Mouse (Mus musculus) midbrain, embryonic 11.5 days (tissue): ENCODE data around the gene Snx9. TPM values are rescaled to one million over a fixed set of nuclear protein-coding genes. Genes with fewer than 3 reads are reported as not detected.

Source experiments
- ATAC-seq: fragments of 200-750 bp; cut with Nextera tagmentation; 2 replicates; pipeline ENCODE4 v1.8.0; 2017; ENCODE audit warnings: moderate TSS enrichment, moderate library complexity; ENCODE audit not compliant: low FRiP score
- DNase-seq: peaks from one replicate; pipeline ENCODE4 v3.0.0; 2015; ENCODE audit warnings: low spot score; ENCODE audit errors: missing footprints
- H3K27ac ChIP-seq: fragments of 300-500 bp; sonication (generic); 2 replicates; pipeline ENCODE4 v1.5.1; 2014; ENCODE audit warnings: low read depth, low read length
- H3K27me3 ChIP-seq: fragments of 300-500 bp; sonication (generic); 2 replicates; pipeline ENCODE4 v1.6.1; 2014; ENCODE audit warnings: mild to moderate bottlenecking, low read length, moderate library complexity, mixed read lengths; ENCODE audit not compliant: control insufficient read depth, insufficient read depth
- H3K36me3 ChIP-seq: fragments of 300-500 bp; sonication (generic); 2 replicates; pipeline ENCODE4 v1.6.1; 2014; ENCODE audit warnings: mild to moderate bottlenecking, low read length, moderate library complexity, mixed read lengths; ENCODE audit not compliant: control insufficient read depth, insufficient read depth
- H3K4me1 ChIP-seq: fragments of 300-500 bp; sonication (generic); 2 replicates; pipeline ENCODE4 v1.6.1; 2014; ENCODE audit warnings: low read length; ENCODE audit not compliant: control insufficient read depth, insufficient read depth
- H3K4me2 ChIP-seq: fragments of 300-500 bp; sonication (generic); 2 replicates; pipeline ENCODE4 v1.6.1; 2014; ENCODE audit warnings: mild to moderate bottlenecking, moderate library complexity
- H3K4me3 ChIP-seq: fragments of 300-500 bp; sonication (generic); 2 replicates; pipeline ENCODE4 v1.5.1; 2014; ENCODE audit warnings: low read depth, low read length
- H3K9ac ChIP-seq: fragments of 300-500 bp; sonication (generic); 2 replicates; pipeline ENCODE4 v1.6.1; 2014; ENCODE audit warnings: low read length
- H3K9me3 ChIP-seq: fragments of 300-500 bp; sonication (generic); 2 replicates; pipeline ENCODE4 v1.6.1; 2016; ENCODE audit warnings: low read length; ENCODE audit not compliant: control insufficient read depth
- WGBS: fragments of 180-500 bp; shearing (Covaris S2); extraction: QIAGEN DNeasy Blood & Tissue Kit; methylation state at CpG from one replicate; pipeline ENCODE4 v1.1.7; 2014; 5-methylcytosine and 5-hydroxymethylcytosine counted together
- polyA plus RNA-seq: library from polyadenylated mRNA; unstranded; fragments of >200 nt; fragmentation: Nextera tagmentation; extraction: Ambion mirVana; gene quantifications from 2 replicates; pipeline ENCODE4 v1.2.1, GENCODE M21; 2014

Snx9 gene
- polyA plus RNA-seq = 16.7 and 21.7 TPM in 2 replicates

GRCm38 (mm10) chr17:5841128-5841942 lies at the start of gene Snx9:
Snx9 (plus strand) TSS chr17:5841329.
- H3K27ac ChIP-seq = peak within 1 kb of the TSS; percentile 94
- no peaks in the 10 kb centered on the region for H3K9me3 ChIP-seq
- H3K27me3 ChIP-seq = no peaks in the 10 kb centered on the region
- WGBS = under 1% methylated on average over 103 of the region's 131 CpGs
- H3K9ac ChIP-seq = peak within 1 kb of the TSS; percentile 98
- peaks cover 9% of the 10 kb centered on the region for H3K4me1 ChIP-seq
- no peaks in the 10 kb centered on the region for H3K36me3 ChIP-seq
- DNase-seq (peak; percentile 97), ATAC-seq (peak; percentile 90)
- H3K4me3 ChIP-seq = peak within 1 kb of the TSS; percentile 76
- peak within 1 kb of the TSS; percentile 69 for H3K4me2 ChIP-seq

- ATAC-seq = no peak
- H3K9me3 ChIP-seq = no peaks in the 10 kb centered on the region
- H3K4me1 ChIP-seq = no peaks in the 10 kb centered on the region
- DNase-seq = no peak
- H3K27ac ChIP-seq = no peak overlapping the region
- no peaks in the 10 kb centered on the region for H3K36me3 ChIP-seq
- H3K4me3 ChIP-seq = no peak overlapping the region
- H3K4me2 ChIP-seq = no peak overlapping the region
- no peaks in the 10 kb centered on the region for H3K27me3 ChIP-seq
- WGBS = 84% methylated on average over 12 of the region's 12 CpGs
- H3K9ac ChIP-seq = no peak overlapping the region
These were observed 48.9 kb upstream of the Snx9 start for GRCm38 (mm10) chr17:5792164-5792791.

GRCm38 (mm10) chr17:5793593-5793992 lies 47.5 kb upstream of the Snx9 start:
- Histone ChIP-seq H3K27me3 (no peaks in the 10 kb centered on the region), H3K4me2 (no peak overlapping the region), H3K4me1 (no peaks in the 10 kb centered on the region), H3K27ac (no peak overlapping the region), H3K9me3 (no peaks in the 10 kb centered on the region), H3K9ac (no peak overlapping the region), H3K36me3 (no peaks in the 10 kb centered on the region), H3K4me3 (no peak overlapping the region)
- 77% methylated on average over 4 of the region's 4 CpGs for WGBS
- DNase-seq = no peak
- no peak for ATAC-seq

GRCm38 (mm10) chr17:5794276-5794675 lies 46.9 kb upstream of the Snx9 start:
- Histone ChIP-seq H3K27ac (no peak overlapping the region), H3K27me3 (no peaks in the 10 kb centered on the region), H3K4me2 (no peak overlapping the region), H3K4me1 (no peaks in the 10 kb centered on the region), H3K9me3 (no peaks in the 10 kb centered on the region), H3K36me3 (no peaks in the 10 kb centered on the region), H3K4me3 (no peak overlapping the region), H3K9ac (no peak overlapping the region)
- ATAC-seq (no peak), DNase-seq (peak; percentile 8)
- WGBS = 81% methylated on average over 5 of the region's 5 CpGs

DNA sequence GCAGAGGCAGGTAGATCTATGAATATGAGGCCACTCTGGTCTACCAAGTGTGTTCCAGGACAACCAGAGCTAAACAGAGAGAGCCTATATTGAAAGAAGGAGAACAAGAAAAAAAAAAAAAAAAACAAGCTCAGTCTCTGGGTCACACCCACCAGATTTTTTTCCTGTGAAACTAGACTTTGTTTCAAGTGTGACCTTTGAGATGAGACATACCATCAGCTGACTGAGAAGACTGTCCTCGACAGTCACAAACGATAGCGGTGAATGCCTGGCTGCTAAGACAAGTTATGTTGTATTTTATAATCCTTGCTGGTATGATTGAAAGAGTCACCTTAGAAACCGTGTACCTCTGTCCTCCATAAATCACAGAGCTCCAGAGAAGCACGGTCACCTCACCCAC lies 45.8 kb upstream of the Snx9 start:
- no peak overlapping the region for H3K4me2 ChIP-seq
- H3K27ac ChIP-seq = no peak overlapping the region
- ATAC-seq (no peak), DNase-seq (no peak)
- WGBS = 79% methylated on average over 5 of the region's 5 CpGs
- no peak overlapping the region for H3K9ac ChIP-seq
- H3K4me3 ChIP-seq = no peak overlapping the region
- no peaks in the 10 kb centered on the region for H3K27me3 ChIP-seq
- H3K9me3 ChIP-seq = no peaks in the 10 kb centered on the region
- H3K4me1 ChIP-seq = no peaks in the 10 kb centered on the region
- no peaks in the 10 kb centered on the region for H3K36me3 ChIP-seq

DNA sequence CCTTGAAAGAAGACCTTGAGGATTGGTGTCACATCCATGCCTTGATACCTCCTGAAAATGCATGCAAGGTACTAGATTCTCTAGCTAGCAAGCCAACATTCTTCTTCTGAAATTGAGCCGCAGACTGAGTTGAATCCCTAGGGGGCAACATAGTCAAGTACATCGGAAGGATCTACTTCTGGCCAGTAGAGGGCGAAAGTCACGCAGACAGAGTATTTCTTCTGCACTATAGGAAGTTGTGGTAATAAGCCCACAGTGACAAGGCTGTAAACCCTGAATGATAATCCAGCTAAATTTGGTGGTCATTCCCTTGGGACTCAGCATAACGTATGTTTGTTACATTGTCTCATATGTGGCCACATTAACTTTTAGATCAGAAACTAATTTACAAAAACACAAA lies 45.3 kb upstream of the Snx9 start:
- H3K36me3 ChIP-seq = no peaks in the 10 kb centered on the region
- H3K9me3 ChIP-seq = no peaks in the 10 kb centered on the region
- H3K4me3 ChIP-seq = no peak overlapping the region
- peak; percentile 92 for DNase-seq
- no peaks in the 10 kb centered on the region for H3K4me1 ChIP-seq
- no peaks in the 10 kb centered on the region for H3K27me3 ChIP-seq
- no peak for ATAC-seq
- no peak overlapping the region for H3K4me2 ChIP-seq
- no peak overlapping the region for H3K27ac ChIP-seq
- no peak overlapping the region for H3K9ac ChIP-seq
- 4% methylated on average over 5 of the region's 5 CpGs for WGBS

- no peaks in the 10 kb centered on the region for H3K36me3 ChIP-seq
- ATAC-seq = no peak
These were observed 43.9 kb upstream of the Snx9 start for GRCm38 (mm10) chr17:5797124-5797760.

GRCm38 (mm10) chr17:5798221-5798801 lies 42.8 kb upstream of the Snx9 start:
- Histone ChIP-seq H3K4me1 (no peaks in the 10 kb centered on the region), H3K9ac (no peak overlapping the region), H3K4me2 (no peak overlapping the region), H3K27ac (no peak overlapping the region), H3K4me3 (no peak overlapping the region), H3K36me3 (no peaks in the 10 kb centered on the region), H3K27me3 (no peaks in the 10 kb centered on the region), H3K9me3 (no peaks in the 10 kb centered on the region)
- 74% methylated on average over 13 of the region's 13 CpGs for WGBS
- DNase-seq = peak; percentile 47
- no peak for ATAC-seq

More at GRCm38 (mm10) chr17:5797124-5797760, 43.9 kb upstream of the Snx9 start:
- H3K27ac ChIP-seq = no peak overlapping the region
- H3K27me3 ChIP-seq = no peaks in the 10 kb centered on the region
- no peak overlapping the region for H3K9ac ChIP-seq
- 87% methylated on average over 5 of the region's 5 CpGs for WGBS
- H3K4me2 ChIP-seq = no peak overlapping the region
- no peaks in the 10 kb centered on the region for H3K4me1 ChIP-seq
- DNase-seq = peak; percentile 66
- H3K4me3 ChIP-seq = no peak overlapping the region
- no peaks in the 10 kb centered on the region for H3K9me3 ChIP-seq
